Mouse (Mus musculus): Measurements from ENCODE around the gene Slc25a47. TPM values are rescaled to one million over a fixed set of nuclear protein-coding genes. Genes with fewer than 3 reads are reported as not detected.

The Slc25a47 gene
- total and polyA plus RNA-seq, 3 experiments = 3.0 to 5.3 (median 3.1) TPM

- in situ Hi-C loops (cut with MboI; ENCODE audit: low pct_ligation_motif_present, low pct_unique_long_range_greater_than_20kb, low sequenced_read_pairs) = no loop called here
- DNase-seq (ENCODE audit: extremely low read depth) = peak; percentile 96
- Histone ChIP-seq H3K4me3 (replicated peaks in 1 of 3; ENCODE audit: low read depth in 2 of 3, low read length in 2 of 3, poor library complexity in 1 of 3) (peak within 1 kb of the TSS; percentile 97 to 100 (median 97)), H3K79me2 (replicated peaks; ENCODE audit: control insufficient read depth, extremely low read depth, insufficient read depth, poor library complexity, severe bottlenecking) (peaks cover 76% of the 10 kb centered on the region), H3K4me2 (ENCODE audit: insufficient read depth, low read depth, poor library complexity, severe bottlenecking) (no peak within 1 kb of the TSS), H3K9me3 (replicated peaks; ENCODE audit: low read length) (peaks cover 2% of the 10 kb centered on the region), H3K4me1 (ENCODE audit: control insufficient read depth in 1 of 2, insufficient read depth in 2 of 2) (peaks cover 2 to 43% of the 10 kb centered on the region in 2 experiments; a peak in 2 of 4 replicates), H3K36me3 (replicated peaks in 1 of 2; ENCODE audit: control insufficient read depth in 1 of 2, insufficient read depth in 1 of 2, low read length in 1 of 2) (peaks cover 0 to 33% of the 10 kb centered on the region in 2 experiments), H3K27ac (ENCODE audit: insufficient read depth, low read depth) (peak within 1 kb of the TSS; percentile 94), H3K9ac (ENCODE audit: insufficient read depth, low read depth) (peak within 1 kb of the TSS; percentile 93), H3K27me3 (replicated peaks) (no peaks in the 10 kb centered on the region)
- dilution Hi-C loops (cut with MboI; ENCODE audit: extremely low pct_ligation_motif_present, extremely low pct_unique_long_range_greater_than_20kb, low sequenced_read_pairs) = no loop called here
- TF ChIP-seq RCOR1 (conservative IDR thresholded peaks at IDR 0.05; ENCODE audit: low read depth, low read length) = peak; percentile 83
- TF ChIP-seq BHLHE40 (IDR thresholded peaks at IDR 0.05; ENCODE audit: low read depth, low read length) = no peak
- 0 out of 2 replicates have a peak, but pooled peaks have one; percentile 52 for TF ChIP-seq MXI1 (IDR thresholded peaks at IDR 0.05; ENCODE audit: low read depth, low read length)
- TF ChIP-seq POLR2AphosphoS2 (IDR thresholded peaks at IDR 0.05; ENCODE audit: low read depth, low read length) = no peak; the same call in 1 of the 2 replicates
- peak; percentile 70; the same call in 1 of the 2 replicates for TF ChIP-seq KAT2A (IDR thresholded peaks at IDR 0.05; ENCODE audit: insufficient replicate concordance, low read length)
- TF ChIP-seq NRF1 (IDR thresholded peaks at IDR 0.05; ENCODE audit: low read depth, low read length) = peak; percentile 70
- TF ChIP-seq SIN3A (IDR thresholded peaks at IDR 0.05; ENCODE audit: low read length) = peak; percentile 84; the same call in 1 of the 2 replicates
- TF ChIP-seq ETS1 (conservative IDR thresholded peaks at IDR 0.05; ENCODE audit: low read depth, low read length) = no peak
- TF ChIP-seq RAD21 (IDR thresholded peaks at IDR 0.05; ENCODE audit: low read depth, low read length) = no peak
- TF ChIP-seq MEF2A (IDR thresholded peaks at IDR 0.05; ENCODE audit: borderline replicate concordance, low read depth, low read length) = 0 out of 2 replicates have a peak, but pooled peaks have one; percentile 68
- no peak for TF ChIP-seq CHD1 (IDR thresholded peaks at IDR 0.05; ENCODE audit: low read depth, low read length)
- TF ChIP-seq ELF1 (IDR thresholded peaks at IDR 0.05; ENCODE audit: low read depth, low read length) = peak; percentile 81
- peak; percentile 65; the same call in 1 of the 2 replicates for TF ChIP-seq ZMIZ1 (IDR thresholded peaks at IDR 0.05; ENCODE audit: low read depth, low read length)
- no peak; the same call in 1 of the 2 replicates for TF ChIP-seq IRF4 (IDR thresholded peaks at IDR 0.05; ENCODE audit: low read depth, low read length)
- peak; percentile 80 for TF ChIP-seq POLR2A (IDR thresholded peaks at IDR 0.05; ENCODE audit: low read depth, low read length)
- TF ChIP-seq HCFC1 (IDR thresholded peaks at IDR 0.05; ENCODE audit: low read depth, low read length) = peak; percentile 68
- peak; percentile 97 for TF ChIP-seq CHD2 (IDR thresholded peaks at IDR 0.05; ENCODE audit: low read length)
- TF ChIP-seq EP300 (IDR thresholded peaks at IDR 0.05; ENCODE audit: low read length) = no peak
- peak; percentile 68 for TF ChIP-seq TCF12 (IDR thresholded peaks at IDR 0.05; ENCODE audit: low read depth, low read length)
- peak; percentile 95 for TF ChIP-seq MAZ (IDR thresholded peaks at IDR 0.05; ENCODE audit: low read depth, low read length)
Measured at GRCm38 (mm10) chr12:108792546-108793452, 43.0 kb upstream of the Slc25a47 start, which contains the start of gene Yy1. TSS of gene Yy1 (plus strand) at chr12:108792973.
